Mouse (Mus musculus) hindbrain, embryonic 12.5 days (tissue): ENCODE results near the gene 4930579F01Rik. TPM values are rescaled to one million over a fixed set of nuclear protein-coding genes. Genes with fewer than 3 reads are reported as not detected.

ENCODE experiments used
- ATAC-seq: fragments of 200-750 bp; cut with Nextera tagmentation; 2 replicates; pipeline ENCODE4 v1.8.0; 2017; ENCODE audit warnings: moderate TSS enrichment; ENCODE audit not compliant: low FRiP score
- H3K27ac ChIP-seq: fragments of 300-500 bp; sonication (generic); 2 replicates; pipeline ENCODE4 v1.5.1; 2016; ENCODE audit warnings: mild to moderate bottlenecking
- H3K27me3 ChIP-seq: fragments of 300-500 bp; sonication (generic); 2 replicates; pipeline ENCODE4 v1.6.1; 2016; ENCODE audit warnings: mild to moderate bottlenecking
- H3K36me3 ChIP-seq: fragments of 300-500 bp; sonication (generic); 2 replicates; pipeline ENCODE4 v1.6.1; 2016; ENCODE audit warnings: mild to moderate bottlenecking
- H3K4me1 ChIP-seq: fragments of 300-500 bp; sonication (generic); 2 replicates; pipeline ENCODE4 v1.6.1; 2016
- H3K4me2 ChIP-seq: fragments of 300-500 bp; sonication (generic); replicated peaks from 2 replicates; pipeline ENCODE4 v1.6.1; 2016; ENCODE audit warnings: mild to moderate bottlenecking
- H3K4me3 ChIP-seq: fragments of 300-500 bp; sonication (generic); 2 replicates; pipeline ENCODE4 v1.5.1; 2016; ENCODE audit warnings: mild to moderate bottlenecking
- H3K9ac ChIP-seq: fragments of 300-500 bp; sonication (generic); 2 replicates; pipeline ENCODE4 v1.6.1; 2016; ENCODE audit warnings: mild to moderate bottlenecking, moderate library complexity
- H3K9me3 ChIP-seq: fragments of 300-500 bp; sonication (generic); replicated peaks from 2 replicates; pipeline ENCODE4 v1.6.1; 2016; ENCODE audit warnings: mild to moderate bottlenecking
- WGBS: fragments of 180-500 bp; shearing (Covaris S2); methylation state at CpG from one replicate; pipeline ENCODE4 v1.1.7; 2016; 5-methylcytosine and 5-hydroxymethylcytosine counted together
- polyA plus RNA-seq: library from polyadenylated mRNA; unstranded; fragments of >200 nt; fragmentation: Nextera tagmentation; extraction: Ambion mirVana; gene quantifications from 2 replicates; pipeline ENCODE4 v1.2.1, GENCODE M21; 2016

Gene 4930579F01Rik
- polyA plus RNA-seq, 1 experiment from 2014 or later: not detected

GRCm38 (mm10) chr3:138212431-138212951 is 18.9 kb upstream of the 4930579F01Rik start:
- no peak for ATAC-seq
- H3K27me3 ChIP-seq: no peaks in the 10 kb centered on the region
- 95% methylated on average over 4 of the region's 4 CpGs for WGBS
- H3K4me3 ChIP-seq: no peak overlapping the region
- no peak overlapping the region for H3K9ac ChIP-seq
- H3K4me1 ChIP-seq: peaks cover 3% of the 10 kb centered on the region; the same call in 1 of the 2 replicates
- H3K36me3 ChIP-seq: no peaks in the 10 kb centered on the region
- no peaks in the 10 kb centered on the region for H3K9me3 ChIP-seq
- H3K27ac ChIP-seq: no peak overlapping the region
- H3K4me2 ChIP-seq: no peak overlapping the region

GRCm38 (mm10) chr3:138210432-138211075 is 16.9 kb upstream of the 4930579F01Rik start:
- WGBS: 80% methylated on average over 5 of the region's 5 CpGs
- Histone ChIP-seq H3K9ac (no peak overlapping the region), H3K36me3 (no peaks in the 10 kb centered on the region), H3K9me3 (no peaks in the 10 kb centered on the region), H3K27ac (no peak overlapping the region), H3K4me1 (peaks cover 3% of the 10 kb centered on the region; the same call in 1 of the 2 replicates), H3K4me3 (no peak overlapping the region), H3K4me2 (no peak overlapping the region), H3K27me3 (no peaks in the 10 kb centered on the region)
- ATAC-seq: no peak

- Histone ChIP-seq H3K4me2 (no peak overlapping the region), H3K27me3 (no peaks in the 10 kb centered on the region), H3K9ac (no peak overlapping the region), H3K4me1 (no peaks in the 10 kb centered on the region), H3K4me3 (no peak overlapping the region), H3K9me3 (no peaks in the 10 kb centered on the region), H3K36me3 (no peaks in the 10 kb centered on the region), H3K27ac (no peak overlapping the region)
- ATAC-seq: no peak
- WGBS: 90% methylated on average over 3 of the region's 3 CpGs
These were observed 15.2 kb upstream of the 4930579F01Rik start for GRCm38 (mm10) chr3:138208821-138209220.

- no peaks in the 10 kb centered on the region for H3K27me3 ChIP-seq
- H3K9me3 ChIP-seq: no peaks in the 10 kb centered on the region
- no peaks in the 10 kb centered on the region for H3K36me3 ChIP-seq
- no peak overlapping the region for H3K4me3 ChIP-seq
- peak overlapping the region; percentile 40; the same call in 1 of the 2 replicates for H3K4me2 ChIP-seq
- H3K4me1 ChIP-seq: 0 out of 2 replicates have a peak, but pooled peaks cover 2% of the 10 kb centered on the region
- WGBS: 75% methylated on average over 7 of the region's 7 CpGs
- no peak overlapping the region for H3K27ac ChIP-seq
- no peak; the same call in 1 of the 2 replicates for ATAC-seq
- no peak overlapping the region for H3K9ac ChIP-seq
These were observed 5.1 kb upstream of the 4930579F01Rik start for GRCm38 (mm10) chr3:138198722-138199068.

DNA sequence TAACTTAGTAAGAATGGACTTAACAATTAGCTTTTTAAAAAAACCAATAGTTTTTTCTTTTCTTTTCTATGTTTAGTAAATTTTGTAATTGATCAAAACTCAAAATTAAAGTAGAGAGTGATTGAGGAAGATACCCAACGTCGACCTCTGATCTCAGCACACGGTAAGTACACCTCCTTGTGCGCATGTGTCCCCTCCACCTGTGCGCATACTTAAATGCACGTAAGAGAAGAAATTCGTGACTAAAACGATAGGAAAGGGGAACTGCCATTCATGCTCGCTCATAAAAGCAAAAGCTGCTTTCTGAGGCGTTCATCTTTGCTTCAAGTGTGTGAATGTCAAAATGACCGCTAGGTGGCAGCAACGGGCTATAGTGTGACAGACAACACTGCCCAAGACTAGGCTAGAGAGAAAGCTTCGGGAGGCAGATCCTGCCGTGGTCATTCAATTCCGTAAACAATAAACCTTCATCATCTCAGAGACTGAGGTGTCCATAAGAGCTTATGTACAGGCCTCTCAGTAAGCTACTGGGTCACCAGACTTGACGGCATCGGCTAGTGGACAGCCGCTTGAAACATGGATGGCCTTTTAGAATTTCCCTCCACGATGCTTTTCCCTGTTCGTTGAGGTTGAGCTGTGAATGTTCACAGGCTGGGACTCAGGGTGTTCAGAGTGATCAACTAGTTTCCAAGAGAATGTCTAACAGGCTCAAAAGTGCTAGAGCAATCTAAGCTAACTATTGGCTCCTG is 4.5 kb upstream of the 4930579F01Rik start:
- Histone ChIP-seq H3K27ac (no peak overlapping the region), H3K9me3 (no peaks in the 10 kb centered on the region), H3K36me3 (no peaks in the 10 kb centered on the region), H3K4me1 (0 out of 2 replicates have a peak, but pooled peaks cover 2% of the 10 kb centered on the region), H3K4me3 (no peak overlapping the region), H3K27me3 (no peaks in the 10 kb centered on the region), H3K4me2 (peak overlapping the region; percentile 40), H3K9ac (0 out of 2 replicates have a peak overlapping the region, but pooled peaks have one; percentile 44)
- ATAC-seq: peak; percentile 93
- 30% methylated on average over 20 of the region's 20 CpGs for WGBS

DNA sequence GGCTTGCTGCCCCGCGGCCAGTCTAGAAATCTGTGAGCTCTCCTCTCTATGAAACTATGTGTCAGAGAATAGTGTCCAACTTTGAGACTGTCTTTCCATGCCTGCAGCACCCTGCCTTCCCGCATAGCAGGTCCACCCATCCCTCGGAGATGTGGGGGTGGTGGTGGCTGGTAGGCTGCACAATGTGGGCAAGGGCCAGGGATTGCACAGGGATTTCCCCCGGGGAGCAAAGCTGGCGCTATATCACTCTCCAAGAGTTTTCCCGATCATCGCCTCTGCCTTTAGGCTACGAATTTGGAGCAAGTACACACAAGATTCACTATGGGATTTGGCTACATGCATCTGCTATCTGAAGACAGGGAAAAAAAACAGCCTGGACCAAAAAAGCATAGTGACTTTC is 3.9 kb upstream of the 4930579F01Rik start:
- Histone ChIP-seq H3K27ac (no peak overlapping the region), H3K36me3 (no peaks in the 10 kb centered on the region), H3K27me3 (no peaks in the 10 kb centered on the region), H3K9ac (no peak overlapping the region), H3K4me1 (0 out of 2 replicates have a peak, but pooled peaks cover 2% of the 10 kb centered on the region), H3K4me2 (no peak overlapping the region), H3K4me3 (no peak overlapping the region), H3K9me3 (no peaks in the 10 kb centered on the region)
- peak; percentile 57; the same call in 1 of the 2 replicates for ATAC-seq
- WGBS: 69% methylated on average over 9 of the region's 9 CpGs

DNA sequence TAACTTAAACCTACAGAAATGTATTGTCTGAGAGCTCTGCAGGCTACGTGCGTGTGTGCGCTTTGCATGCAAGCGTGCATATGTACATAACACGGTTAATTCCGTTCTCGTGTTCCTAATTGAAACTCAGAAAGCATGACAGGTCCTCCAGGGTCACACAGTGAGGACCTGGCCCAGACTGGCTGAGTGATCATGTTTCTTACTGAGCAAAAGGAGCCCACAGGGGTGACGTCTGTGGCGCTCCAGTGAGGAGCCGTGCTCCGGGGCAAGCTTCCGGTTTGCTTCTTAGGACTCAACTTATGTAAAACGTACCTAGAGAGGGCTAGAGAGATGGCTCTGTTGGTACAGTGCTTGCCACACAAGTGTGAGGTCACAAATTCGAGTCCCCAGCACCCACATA is 3.5 kb upstream of the 4930579F01Rik start:
- no peak overlapping the region for H3K4me3 ChIP-seq
- no peaks in the 10 kb centered on the region for H3K9me3 ChIP-seq
- no peak overlapping the region for H3K27ac ChIP-seq
- 76% methylated on average over 14 of the region's 14 CpGs for WGBS
- no peak overlapping the region for H3K9ac ChIP-seq
- H3K4me1 ChIP-seq: 0 out of 2 replicates have a peak, but pooled peaks cover 2% of the 10 kb centered on the region
- H3K4me2 ChIP-seq: no peak overlapping the region
- no peak for ATAC-seq
- no peaks in the 10 kb centered on the region for H3K36me3 ChIP-seq
- no peaks in the 10 kb centered on the region for H3K27me3 ChIP-seq

- Histone ChIP-seq H3K9ac (no peak overlapping the region), H3K4me1 (no peaks in the 10 kb centered on the region), H3K4me3 (no peak overlapping the region), H3K9me3 (no peaks in the 10 kb centered on the region), H3K27me3 (no peaks in the 10 kb centered on the region), H3K27ac (no peak overlapping the region), H3K36me3 (no peaks in the 10 kb centered on the region), H3K4me2 (no peak overlapping the region)
- 88% methylated on average over 7 of the region's 7 CpGs for WGBS
- no peak for ATAC-seq
These were observed 1.4 kb downstream of the 4930579F01Rik start for GRCm38 (mm10) chr3:138192260-138192659.

GRCm38 (mm10) chr3:138185995-138186930 is 7.4 kb downstream of the 4930579F01Rik start:
- Histone ChIP-seq H3K9ac (no peak overlapping the region), H3K27ac (peak overlapping the region; percentile 36), H3K36me3 (no peaks in the 10 kb centered on the region), H3K9me3 (no peaks in the 10 kb centered on the region), H3K4me3 (no peak overlapping the region), H3K4me2 (no peak overlapping the region), H3K27me3 (no peaks in the 10 kb centered on the region), H3K4me1 (peaks cover 9% of the 10 kb centered on the region; the same call in 1 of the 2 replicates)
- peak; percentile 76 for ATAC-seq
- WGBS: 85% methylated on average over 26 of the region's 26 CpGs

DNA sequence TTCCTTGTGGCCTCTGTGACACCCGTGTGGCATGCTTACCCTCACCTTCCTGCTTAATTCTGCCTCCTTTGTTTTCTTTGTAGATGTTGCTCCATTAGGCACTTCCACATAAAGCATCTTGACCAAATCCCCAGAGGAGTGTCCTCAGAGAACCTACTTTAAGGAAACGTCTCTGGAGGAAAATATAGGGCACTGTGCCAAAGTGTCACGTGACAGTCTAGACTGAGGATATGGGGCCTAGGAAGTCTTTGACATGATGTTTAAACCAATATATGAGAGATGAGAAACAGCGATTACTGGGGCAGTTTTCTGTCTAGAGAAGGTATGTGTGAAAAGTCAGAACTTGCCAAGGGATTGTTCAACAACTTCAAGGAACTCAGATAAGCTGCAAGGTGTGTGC is 8.3 kb downstream of the 4930579F01Rik start:
- H3K36me3 ChIP-seq: no peaks in the 10 kb centered on the region
- no peak overlapping the region for H3K4me3 ChIP-seq
- H3K4me1 ChIP-seq: peaks cover 9% of the 10 kb centered on the region; the same call in 1 of the 2 replicates
- no peaks in the 10 kb centered on the region for H3K27me3 ChIP-seq
- no peak overlapping the region for H3K27ac ChIP-seq
- ATAC-seq: no peak
- WGBS: 72% methylated on average over 4 of the region's 4 CpGs
- H3K9ac ChIP-seq: no peak overlapping the region
- H3K4me2 ChIP-seq: no peak overlapping the region
- H3K9me3 ChIP-seq: no peaks in the 10 kb centered on the region

- Histone ChIP-seq H3K27me3 (no peaks in the 10 kb centered on the region), H3K4me1 (peaks cover 9% of the 10 kb centered on the region; the same call in 1 of the 2 replicates), H3K9ac (no peak overlapping the region), H3K27ac (no peak overlapping the region), H3K4me2 (no peak overlapping the region), H3K36me3 (no peaks in the 10 kb centered on the region), H3K9me3 (no peaks in the 10 kb centered on the region), H3K4me3 (no peak overlapping the region)
- ATAC-seq: no peak
- 93% methylated on average over 7 of the region's 7 CpGs for WGBS
These were observed 10.3 kb downstream of the 4930579F01Rik start for GRCm38 (mm10) chr3:138183371-138183770.
